Mouse (Mus musculus) E14TG2a.4 (cell line): ENCODE measurements around the gene Smad3.

Source experiments
- H3K27me3 ChIP-seq: 2 replicates; pipeline ENCODE4 v1.6.1; 2014; ENCODE audit warnings: low read length, control low read depth; ENCODE audit not compliant: insufficient read depth
- H3K36me3 ChIP-seq: 2 replicates; pipeline ENCODE4 v1.6.1; 2014; ENCODE audit warnings: low read length, control low read depth; ENCODE audit not compliant: insufficient read depth
- H3K4me1 ChIP-seq: replicated peaks from 2 replicates; pipeline ENCODE4 v1.6.1; 2014; ENCODE audit warnings: low read depth, low read length, control low read depth
- H3K4me3 ChIP-seq: replicated peaks from 2 replicates; pipeline ENCODE4 v1.5.1; 2014; ENCODE audit warnings: mild to moderate bottlenecking, low read length
- H3K9me3 ChIP-seq: 2 replicates; pipeline ENCODE4 v1.6.1; 2014; ENCODE audit warnings: low read length, control low read depth
- CTCF ChIP-seq: conservative IDR thresholded peaks from 2 replicates; pipeline ENCODE4 v1.5.1; 2014; ENCODE audit warnings: low read length
- NANOG ChIP-seq: IDR thresholded peaks from 2 replicates; pipeline ENCODE4 v1.6.1; 2014; ENCODE audit warnings: borderline replicate concordance, low read length, mixed read lengths
- POU5F1 ChIP-seq: IDR thresholded peaks from 2 replicates; pipeline ENCODE4 v1.6.1; 2014; ENCODE audit warnings: low read length, borderline replicate concordance

The Smad3 gene

GRCm38 (mm10) chr9:63698320-63699045 is 59.3 kb downstream of the Smad3 start:
- H3K9me3 ChIP-seq: no peaks in the 10 kb centered on the region

GRCm38 (mm10) chr9:63697606-63698005 is 60.2 kb downstream of the Smad3 start:
- TF ChIP-seq POU5F1 (no peak), CTCF (no peak), NANOG (no peak)
- Histone ChIP-seq H3K4me1 (peaks cover 30% of the 10 kb centered on the region), H3K9me3 (no peaks in the 10 kb centered on the region), H3K4me3 (no peak overlapping the region), H3K36me3 (no peaks in the 10 kb centered on the region), H3K27me3 (no peaks in the 10 kb centered on the region)

More at GRCm38 (mm10) chr9:63698320-63699045, 59.3 kb downstream of the Smad3 start:
- no peaks in the 10 kb centered on the region for H3K36me3 ChIP-seq
- H3K4me1 ChIP-seq: peaks cover 31% of the 10 kb centered on the region
- H3K27me3 ChIP-seq: no peaks in the 10 kb centered on the region
- no peak overlapping the region for H3K4me3 ChIP-seq
- TF ChIP-seq CTCF (no peak), POU5F1 (no peak), NANOG (no peak)

DNA sequence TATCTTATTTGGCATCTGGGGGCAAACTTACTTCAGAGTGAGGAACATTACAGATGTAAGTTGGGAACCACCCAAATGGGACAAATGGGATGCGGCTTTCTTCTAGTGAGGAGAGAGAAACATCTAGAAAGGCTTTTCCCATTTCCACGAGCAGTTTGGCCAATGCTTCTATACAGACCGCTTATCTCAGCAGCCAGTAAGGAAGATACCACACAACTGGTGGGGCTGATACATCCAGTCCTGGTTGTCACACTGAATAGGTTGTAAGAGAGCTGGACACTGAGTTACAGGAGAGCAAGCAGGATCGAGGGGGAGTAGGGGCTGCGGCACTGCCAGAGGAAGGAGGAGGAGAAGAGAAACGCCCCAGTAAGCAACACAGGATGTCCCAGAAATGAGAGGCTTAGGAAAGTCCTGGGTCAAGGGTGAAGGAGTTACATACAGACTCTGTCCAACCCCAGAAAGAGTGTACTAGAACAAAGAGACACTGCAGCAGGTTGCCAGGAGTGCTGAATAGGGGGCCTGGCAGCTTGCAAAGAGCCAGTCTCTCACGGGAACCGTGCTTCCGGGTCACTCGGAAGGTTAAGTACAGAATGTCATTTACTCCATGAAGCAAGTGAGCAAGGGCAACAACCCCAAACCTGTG is 61.2 kb downstream of the Smad3 start:
- Histone ChIP-seq H3K36me3 (no peaks in the 10 kb centered on the region), H3K9me3 (no peaks in the 10 kb centered on the region), H3K4me3 (no peak overlapping the region), H3K4me1 (peaks cover 28% of the 10 kb centered on the region), H3K27me3 (no peaks in the 10 kb centered on the region)
- TF ChIP-seq NANOG: no peak
- no peak for TF ChIP-seq CTCF
- TF ChIP-seq POU5F1: no peak

DNA sequence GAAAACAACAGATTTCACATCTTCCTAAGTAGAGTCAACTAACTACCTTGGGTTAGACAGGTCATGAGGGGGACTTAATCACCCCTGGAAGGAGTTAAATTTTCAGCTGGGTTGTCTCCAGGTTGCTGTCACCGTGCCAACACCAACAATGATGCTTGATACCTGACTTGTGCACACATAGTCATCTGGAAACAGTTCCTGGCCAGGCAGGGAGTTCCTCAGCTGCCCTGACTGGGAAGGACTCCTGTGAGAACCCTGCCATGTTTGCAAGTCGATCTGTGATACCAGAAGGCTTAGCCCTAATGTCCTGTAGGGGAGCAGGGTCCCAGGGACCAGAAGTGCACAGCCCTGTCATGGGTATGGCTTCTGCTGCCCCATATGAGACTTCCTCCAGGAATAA is 65.8 kb downstream of the Smad3 start:
- H3K36me3 ChIP-seq: no peaks in the 10 kb centered on the region
- peaks cover 10% of the 10 kb centered on the region for H3K4me1 ChIP-seq
- no peaks in the 10 kb centered on the region for H3K27me3 ChIP-seq
- H3K4me3 ChIP-seq: no peak overlapping the region
- H3K9me3 ChIP-seq: peaks cover 7% of the 10 kb centered on the region; the same call in 1 of the 2 replicates
- TF ChIP-seq CTCF (no peak), POU5F1 (no peak), NANOG (no peak)

GRCm38 (mm10) chr9:63690511-63690910 is 67.3 kb downstream of the Smad3 start:
- Histone ChIP-seq H3K4me3 (no peak overlapping the region), H3K4me1 (peaks cover 3% of the 10 kb centered on the region; the same call in 1 of the 2 replicates), H3K36me3 (no peaks in the 10 kb centered on the region), H3K27me3 (no peaks in the 10 kb centered on the region), H3K9me3 (peaks cover 7% of the 10 kb centered on the region; the same call in 1 of the 2 replicates)
- TF ChIP-seq CTCF (no peak), POU5F1 (no peak), NANOG (no peak)

DNA sequence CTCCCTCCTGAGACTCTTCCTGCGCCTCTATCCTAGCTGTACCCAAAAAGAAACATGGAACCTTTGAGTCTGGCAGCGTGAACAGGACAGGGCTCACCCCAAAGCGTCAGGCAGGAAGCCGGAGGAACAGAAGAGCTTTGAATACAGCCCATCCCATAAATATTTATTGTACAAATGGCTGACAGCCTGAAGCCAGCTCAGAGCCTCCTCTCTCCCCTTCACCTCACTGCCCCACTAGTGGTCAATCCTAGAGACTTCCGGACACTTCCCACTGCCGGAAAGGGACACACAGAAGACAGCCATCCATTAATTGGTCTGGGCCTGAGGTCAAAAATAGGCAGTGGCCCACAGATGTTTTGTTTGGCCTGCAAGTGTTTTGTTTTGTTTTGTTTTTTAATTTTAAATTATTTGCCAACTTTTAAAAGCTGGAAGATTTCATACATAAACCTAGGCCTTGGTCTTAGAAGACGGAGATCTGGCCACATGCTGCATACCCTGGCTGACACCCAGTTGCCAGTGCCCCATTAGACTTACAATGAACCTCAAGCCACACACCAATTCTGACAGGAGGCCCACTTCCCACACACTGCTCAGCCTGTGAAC is 70.3 kb downstream of the Smad3 start:
- Histone ChIP-seq H3K9me3 (peaks cover 12% of the 10 kb centered on the region; the same call in 1 of the 2 replicates), H3K4me1 (peaks cover 3% of the 10 kb centered on the region; the same call in 1 of the 2 replicates), H3K36me3 (no peaks in the 10 kb centered on the region), H3K4me3 (no peak overlapping the region), H3K27me3 (no peaks in the 10 kb centered on the region)
- TF ChIP-seq CTCF (no peak), NANOG (no peak), POU5F1 (no peak)

GRCm38 (mm10) chr9:63685352-63685751 is 72.4 kb downstream of the Smad3 start:
- peaks cover 8% of the 10 kb centered on the region; the same call in 1 of the 2 replicates for H3K9me3 ChIP-seq
- no peaks in the 10 kb centered on the region for H3K27me3 ChIP-seq
- H3K4me1 ChIP-seq: peaks cover 3% of the 10 kb centered on the region; the same call in 1 of the 2 replicates
- TF ChIP-seq CTCF: no peak
- TF ChIP-seq POU5F1: no peak
- TF ChIP-seq NANOG: no peak
- no peak overlapping the region for H3K4me3 ChIP-seq
- no peaks in the 10 kb centered on the region for H3K36me3 ChIP-seq

GRCm38 (mm10) chr9:63684277-63684676 is 73.5 kb downstream of the Smad3 start:
- TF ChIP-seq POU5F1 (no peak), NANOG (no peak), CTCF (no peak)
- Histone ChIP-seq H3K4me1 (peaks cover 3% of the 10 kb centered on the region; the same call in 1 of the 2 replicates), H3K9me3 (peaks cover 5% of the 10 kb centered on the region; the same call in 1 of the 2 replicates), H3K36me3 (no peaks in the 10 kb centered on the region), H3K27me3 (no peaks in the 10 kb centered on the region), H3K4me3 (no peak overlapping the region)

DNA sequence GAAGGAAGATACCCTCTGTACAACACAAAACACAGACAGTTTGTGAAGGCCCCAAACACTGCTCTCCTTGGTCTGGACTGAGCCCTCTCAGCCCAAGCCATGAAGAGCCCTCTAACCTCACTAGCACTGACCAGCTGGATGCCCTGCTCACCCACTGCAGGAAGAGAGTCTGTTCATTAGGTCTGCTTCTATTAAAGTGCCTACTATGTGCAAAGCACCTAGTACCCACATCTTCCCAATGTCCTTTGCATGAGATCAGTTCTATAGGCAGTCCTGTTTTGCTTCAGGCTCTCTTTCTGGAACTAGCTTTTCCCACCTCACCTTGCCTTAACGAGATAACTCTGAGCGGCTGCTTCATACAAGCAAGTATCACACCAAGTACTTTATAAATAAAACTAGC is 74.9 kb downstream of the Smad3 start:
- TF ChIP-seq POU5F1: no peak
- no peak for TF ChIP-seq CTCF
- TF ChIP-seq NANOG: no peak
- Histone ChIP-seq H3K9me3 (peaks cover 5% of the 10 kb centered on the region; the same call in 1 of the 2 replicates), H3K4me3 (no peak overlapping the region)

More for the DNA sequence above, 74.9 kb downstream of the Smad3 start:
- Histone ChIP-seq H3K27me3 (no peaks in the 10 kb centered on the region), H3K4me1 (peaks cover 3% of the 10 kb centered on the region; the same call in 1 of the 2 replicates), H3K36me3 (no peaks in the 10 kb centered on the region)
